Mouse (Mus musculus): Measurements from ENCODE around the gene Ptpn3. TPM values are rescaled to one million over a fixed set of nuclear protein-coding genes. Genes with fewer than 3 reads are reported as not detected.
"Not testable (repeated sequence)": the region's sequence is repeated elsewhere in the genome, so short reads cannot be mapped to it uniquely, and the experiment has no call there.

Gene Ptpn3
- polyA plus RNA-seq, 1 experiment from 2014 or later, result 5.2 TPM

- no peak overlapping the region for H3K4me2 ChIP-seq (replicated peaks; ENCODE audit: low read depth)
- H3K36me3 ChIP-seq (ENCODE audit: control insufficient read depth, insufficient read depth, low read length), result no peaks in the 10 kb centered on the region
- H3K27ac ChIP-seq (replicated peaks), result no peak overlapping the region
- no peaks in the 10 kb centered on the region for H3K27me3 ChIP-seq (ENCODE audit: control insufficient read depth, insufficient read depth, low read length)
- no peaks in the 10 kb centered on the region for H3K9me3 ChIP-seq (ENCODE audit: control insufficient read depth, low read length)
- TF ChIP-seq CTCF (IDR thresholded peaks at IDR 0.05; ENCODE audit: low read depth) (peak; percentile 97), EP300 (optimal IDR thresholded peaks at IDR 0.05) (no peak)
- peaks cover 4% of the 10 kb centered on the region; the same call in 1 of the 2 replicates for H3K4me1 ChIP-seq (replicated peaks; ENCODE audit: control insufficient read depth, insufficient read depth)
- ATAC-seq (ENCODE audit: low FRiP score, low TSS enrichment) (peak; percentile 59), DNase-seq (ENCODE audit: low spot score) (peak; percentile 72)
- 6% methylated on average over 8 of the region's 8 CpGs for WGBS
- H3K9ac ChIP-seq (ENCODE audit: low read length), result no peak overlapping the region
- H3K4me3 ChIP-seq (ENCODE audit: low read depth, low read length), result no peak overlapping the region
Observed at GRCm38 (mm10) chr4:57275116-57275743, 26.4 kb downstream of the Ptpn3 start.

GRCm38 (mm10) chr4:57273532-57274502, 27.8 kb downstream of the Ptpn3 start:
- no peaks in the 10 kb centered on the region for H3K27me3 ChIP-seq (ENCODE audit: control insufficient read depth, insufficient read depth, low read length)
- WGBS, result 58% methylated on average over 15 of the region's 15 CpGs
- DNase-seq (ENCODE audit: low spot score), result no peak
- no peak overlapping the region for H3K9ac ChIP-seq (ENCODE audit: low read length)
- H3K4me1 ChIP-seq (replicated peaks; ENCODE audit: control insufficient read depth, insufficient read depth), result no peaks in the 10 kb centered on the region
- H3K27ac ChIP-seq (replicated peaks), result no peak overlapping the region; the same call in 1 of the 2 replicates
- ATAC-seq (ENCODE audit: low FRiP score, low TSS enrichment), result peak; percentile 32; the same call in 1 of the 2 replicates
- 0 out of 2 replicates have a peak, but pooled peaks cover 2% of the 10 kb centered on the region for H3K36me3 ChIP-seq (ENCODE audit: control insufficient read depth, insufficient read depth, low read length)
- no peaks in the 10 kb centered on the region for H3K9me3 ChIP-seq (ENCODE audit: control insufficient read depth, low read length)
- TF ChIP-seq EP300 (optimal IDR thresholded peaks at IDR 0.05) (no peak), CTCF (IDR thresholded peaks at IDR 0.05; ENCODE audit: low read depth) (no peak)
- H3K4me3 ChIP-seq (ENCODE audit: low read depth, low read length), result no peak overlapping the region
- no peak overlapping the region for H3K4me2 ChIP-seq (replicated peaks; ENCODE audit: low read depth)

- Histone ChIP-seq H3K4me1 (replicated peaks; ENCODE audit: control insufficient read depth, insufficient read depth) (no peaks in the 10 kb centered on the region), H3K27me3 (ENCODE audit: control insufficient read depth, insufficient read depth, low read length) (no peaks in the 10 kb centered on the region), H3K36me3 (ENCODE audit: control insufficient read depth, insufficient read depth, low read length) (0 out of 2 replicates have a peak, but pooled peaks cover 2% of the 10 kb centered on the region), H3K4me2 (replicated peaks; ENCODE audit: low read depth) (no peak overlapping the region), H3K9me3 (ENCODE audit: control insufficient read depth, low read length) (no peaks in the 10 kb centered on the region), H3K27ac (replicated peaks) (no peak overlapping the region), H3K4me3 (ENCODE audit: low read depth, low read length) (no peak overlapping the region), H3K9ac (ENCODE audit: low read length) (no peak overlapping the region)
- DNase-seq (ENCODE audit: low spot score), result peak; percentile 33
- no peak for ATAC-seq (ENCODE audit: low FRiP score, low TSS enrichment)
- WGBS, result 83% methylated on average over 8 of the region's 8 CpGs
- TF ChIP-seq CTCF (IDR thresholded peaks at IDR 0.05; ENCODE audit: low read depth), result peak; percentile 60
- no peak for TF ChIP-seq EP300 (optimal IDR thresholded peaks at IDR 0.05)
Observed at GRCm38 (mm10) chr4:57270991-57271390, 30.6 kb downstream of the Ptpn3 start.

- H3K9me3 ChIP-seq (ENCODE audit: control insufficient read depth, low read length); H3K9ac ChIP-seq (ENCODE audit: low read length); H3K27me3 ChIP-seq (ENCODE audit: control insufficient read depth, insufficient read depth, low read length); ATAC-seq (ENCODE audit: low FRiP score, low TSS enrichment); H3K36me3 ChIP-seq (ENCODE audit: control insufficient read depth, insufficient read depth, low read length); H3K4me3 ChIP-seq (ENCODE audit: low read depth, low read length); H3K27ac ChIP-seq (replicated peaks); H3K4me1 ChIP-seq (replicated peaks; ENCODE audit: control insufficient read depth, insufficient read depth); DNase-seq (ENCODE audit: low spot score); H3K4me2 ChIP-seq (replicated peaks; ENCODE audit: low read depth): not testable (repeated sequence)
- 86% methylated on average over 5 of the region's 5 CpGs for WGBS
Observed at GRCm38 (mm10) chr4:57270489-57270888, 31.1 kb downstream of the Ptpn3 start.

GRCm38 (mm10) chr4:57269344-57269743, 32.3 kb downstream of the Ptpn3 start:
- H3K27me3 ChIP-seq (ENCODE audit: control insufficient read depth, insufficient read depth, low read length), result no peaks in the 10 kb centered on the region
- 89% methylated on average over 10 of the region's 10 CpGs for WGBS
- DNase-seq (ENCODE audit: low spot score) (no peak), ATAC-seq (ENCODE audit: low FRiP score, low TSS enrichment) (no peak)
- TF ChIP-seq CTCF (IDR thresholded peaks at IDR 0.05; ENCODE audit: low read depth), result no peak
- TF ChIP-seq EP300 (optimal IDR thresholded peaks at IDR 0.05), result no peak
- no peak overlapping the region for H3K9ac ChIP-seq (ENCODE audit: low read length)
- H3K4me1 ChIP-seq (replicated peaks; ENCODE audit: control insufficient read depth, insufficient read depth), result no peaks in the 10 kb centered on the region
- H3K27ac ChIP-seq (replicated peaks), result no peak overlapping the region
- H3K4me2 ChIP-seq (replicated peaks; ENCODE audit: low read depth), result no peak overlapping the region
- H3K9me3 ChIP-seq (ENCODE audit: control insufficient read depth, low read length), result no peaks in the 10 kb centered on the region
- 0 out of 2 replicates have a peak, but pooled peaks cover 2% of the 10 kb centered on the region for H3K36me3 ChIP-seq (ENCODE audit: control insufficient read depth, insufficient read depth, low read length)
- H3K4me3 ChIP-seq (ENCODE audit: low read depth, low read length), result no peak overlapping the region
